Mouse (Mus musculus): Measurements from ENCODE around the gene C1qtnf4.

C1qtnf4 gene

GRCm38 (mm10) chr2:90939750-90940149 is 54.1 kb downstream of the C1qtnf4 start:
- no peak for DNase-seq
